Mouse (Mus musculus) layer of hippocampus, adult 2 months (tissue): ENCODE results near the gene Olfr53. TPM values are rescaled to one million over a fixed set of nuclear protein-coding genes. Genes with fewer than 3 reads are reported as not detected.
A peak's percentile ranks its signal among the peaks of the same experiment; 100 is the strongest.
"Not testable (repeated sequence)": the region's sequence is repeated elsewhere in the genome, so short reads cannot be mapped to it uniquely, and the experiment has no call there.

Source experiments
- DNase-seq, 2 experiments: peaks; one replicate each; pipeline ENCODE4 v3.0.0; 2022; ENCODE audit warnings: low spot score in 2 of 2
- H3K27ac ChIP-seq: fragments of 200-600 bp; 2 replicates; pipeline ENCODE4 v1.8.1; 2022
- H3K4me3 ChIP-seq: fragments of 200-600 bp; 2 replicates; pipeline ENCODE4 v1.8.1; 2022; ENCODE audit warnings: mild to moderate bottlenecking
- CTCF ChIP-seq: fragments of 200-600 bp; conservative IDR thresholded peaks from 2 replicates; pipeline ENCODE4 v1.8.1; 2022; ENCODE audit warnings: antibody characterized with exemption, mild to moderate bottlenecking, moderate library complexity
- long read RNA-seq, 2 experiments: library from polyadenylated mRNA; stranded (forward); transcript quantifications; one replicate each; pipeline ENCODE4 v2.0.0; 2021; ENCODE audit warnings: borderline mapping rate in 2 of 2
- total RNA-seq, 2 experiments: library from RNA; stranded (reverse); gene quantifications; 2 replicates each; pipeline ENCODE4 v1.2.3; 2021

Olfr53 gene
- total RNA-seq = under 1 TPM in 1 of 2 experiments, not detected in 1; 0.34 TPM
- long read RNA-seq, experiment 1 = 0 reads
- long read RNA-seq, experiment 2 = 0 reads

DNA sequence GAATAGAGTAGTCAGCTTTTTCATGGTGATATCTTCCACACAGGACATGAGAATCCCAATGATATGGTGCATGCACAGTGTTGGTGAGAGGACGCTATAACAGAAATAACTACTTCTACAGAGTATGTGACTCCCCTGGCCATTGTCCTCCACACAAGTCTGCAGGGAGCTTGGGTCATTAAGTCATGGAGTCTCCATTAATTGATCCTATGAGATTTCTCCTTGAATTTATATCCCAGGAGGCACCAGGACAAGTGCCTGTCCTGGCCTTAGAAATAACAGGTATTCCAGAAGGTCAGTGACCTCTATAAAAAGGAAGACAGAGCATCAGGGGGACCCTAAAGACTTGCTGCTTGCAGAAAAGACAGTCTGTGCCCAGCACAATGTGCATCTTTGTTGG is at the start of gene Olfr53:
Olfr53 (plus strand) TSS at position 301 of the 400 bp plus-strand sequence.
- Histone ChIP-seq H3K27ac (no peak within 1 kb of the TSS), H3K4me3 (no peak within 1 kb of the TSS)
- no peak for DNase-seq
- no peak for TF ChIP-seq CTCF

DNA sequence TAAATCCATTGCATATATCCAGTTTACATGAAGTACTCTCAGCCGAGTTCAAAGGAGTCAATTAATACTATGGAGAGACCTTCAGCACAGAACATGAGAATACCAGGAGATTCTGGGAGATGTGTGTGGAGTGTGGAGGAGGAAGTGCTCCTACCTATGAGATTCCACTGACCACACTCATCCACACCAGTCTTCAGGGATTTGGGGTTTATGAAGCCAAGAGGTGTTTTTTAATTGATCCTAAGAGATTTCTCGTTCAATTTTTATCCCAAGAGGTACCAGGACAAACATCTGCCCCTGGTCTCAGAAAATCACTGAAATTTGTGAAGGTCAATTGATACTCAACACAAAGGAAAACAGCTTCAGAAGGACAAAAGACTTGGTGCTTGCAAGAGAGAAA is 45.3 kb upstream of the Olfr53 start, which contains the start of gene Olfr46:
Olfr46 (plus strand) TSS at position 301 of the 400 bp plus-strand sequence.
- not testable (repeated sequence) for H3K4me3 ChIP-seq, DNase-seq, H3K27ac ChIP-seq

DNA sequence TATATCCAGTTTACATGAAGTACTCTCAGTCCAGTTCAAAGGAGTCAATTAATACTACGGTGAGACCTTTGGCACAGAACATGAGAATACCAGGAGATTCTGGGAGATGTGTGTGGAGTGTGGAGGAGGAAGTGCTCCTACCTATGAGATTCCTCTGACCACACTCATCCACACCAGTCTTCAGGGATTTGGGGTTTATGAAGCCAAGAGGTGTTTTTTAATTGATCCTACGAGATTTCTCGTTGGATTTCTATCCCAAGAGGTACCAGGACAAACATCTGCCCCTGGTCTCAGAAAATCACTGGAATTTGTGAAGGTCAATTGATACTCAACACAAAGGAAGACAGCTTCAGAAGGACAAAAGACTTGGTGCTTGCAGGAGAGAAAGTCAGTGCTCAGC is 17.6 kb upstream of the Olfr53 start, which contains the start of gene Olfr61:
Olfr61 (plus strand) TSS at position 301 of the 400 bp plus-strand sequence.
- H3K4me3 ChIP-seq, DNase-seq, H3K27ac ChIP-seq: not testable (repeated sequence)

DNA sequence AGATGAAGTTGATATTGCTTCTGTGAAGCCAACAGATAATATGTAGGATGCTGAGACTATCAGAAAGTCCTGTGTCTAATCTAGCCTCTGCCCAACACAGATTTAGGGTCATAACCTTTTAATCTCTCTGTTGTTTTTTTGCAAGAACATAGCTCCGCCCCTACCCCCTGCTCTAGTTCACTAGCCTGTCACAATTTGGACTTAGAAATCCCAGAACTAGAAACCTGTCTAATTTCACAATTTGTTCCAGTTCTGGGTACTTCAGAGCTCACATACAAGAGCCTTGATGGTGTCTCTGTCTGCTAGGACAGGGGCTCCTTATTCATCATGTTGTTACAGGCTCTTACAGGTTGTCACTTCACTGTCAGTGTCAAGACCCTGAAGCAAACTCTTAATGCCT is 15.7 kb upstream of the Olfr53 start:
- DNase-seq = no peak
- Histone ChIP-seq H3K27ac (no peak overlapping the region), H3K4me3 (no peak overlapping the region)
- no peak for TF ChIP-seq CTCF

DNA sequence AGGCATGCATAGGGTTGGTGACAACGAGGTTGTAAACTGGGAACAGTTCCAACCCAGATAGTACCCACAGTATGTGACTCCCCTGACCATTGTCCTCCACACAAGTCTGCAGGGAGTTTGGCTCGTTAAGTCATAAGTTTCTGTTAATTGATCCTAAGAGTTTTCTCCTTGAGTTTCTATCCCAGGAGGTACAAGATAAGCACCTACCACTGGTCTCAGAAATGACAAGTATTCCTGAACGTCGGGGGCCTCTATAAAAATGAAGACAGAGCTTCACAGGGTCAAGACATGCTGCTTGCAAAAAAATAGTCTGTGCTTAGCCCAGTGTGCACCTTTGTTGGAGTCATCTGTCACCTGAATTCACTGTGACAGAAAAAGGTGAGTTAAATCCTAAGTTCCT is 13.4 kb downstream of the Olfr53 start, which contains the start of gene Olfr539:
Olfr539 (plus strand) TSS at position 301 of the 400 bp plus-strand sequence.
- no peak for DNase-seq
- Histone ChIP-seq H3K4me3 (no peak within 1 kb of the TSS), H3K27ac (no peak within 1 kb of the TSS)
- no peak for TF ChIP-seq CTCF

DNA sequence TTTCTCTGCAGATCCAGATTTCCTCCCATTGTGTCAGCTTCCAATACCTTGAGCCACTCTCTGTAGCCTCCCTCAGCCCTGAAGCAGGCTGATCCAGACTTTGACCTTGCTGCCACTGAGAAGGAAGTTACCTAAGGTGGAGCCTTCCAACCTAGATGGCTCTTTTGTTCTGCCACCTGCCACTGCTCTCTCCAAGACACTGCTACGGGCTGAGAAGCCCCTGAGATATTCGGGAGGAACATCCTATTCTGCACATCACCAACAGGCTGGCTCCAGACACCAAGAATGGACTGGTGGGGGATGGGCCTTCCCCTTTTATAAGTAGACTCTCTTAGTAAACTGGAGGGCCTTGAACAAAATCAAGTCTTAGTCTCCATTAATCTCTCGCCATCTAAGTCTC is 24.4 kb downstream of the Olfr53 start:
- H3K27ac ChIP-seq, DNase-seq, H3K4me3 ChIP-seq: not testable (repeated sequence)

DNA sequence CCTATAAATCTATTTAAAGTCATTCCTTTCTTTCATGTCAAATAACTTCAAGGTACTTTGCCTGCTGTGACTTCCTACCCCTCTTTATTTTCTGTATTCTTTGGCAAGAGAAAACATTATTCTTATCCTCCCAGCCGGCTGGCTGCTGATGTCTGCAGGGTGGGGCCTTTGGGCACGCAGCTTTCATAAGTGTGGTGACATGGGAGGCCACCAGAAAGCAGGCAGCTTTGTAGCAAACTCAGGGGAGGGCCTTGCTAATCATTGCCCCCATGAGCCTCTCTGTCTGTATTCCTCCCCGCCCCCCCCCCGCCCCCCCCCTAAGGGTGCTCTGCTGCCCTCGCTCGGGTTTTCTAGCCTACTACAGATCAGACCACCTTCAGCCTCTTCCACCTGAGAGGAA is 29.6 kb downstream of the Olfr53 start:
- H3K27ac ChIP-seq = peak overlapping the region; percentile 81
- DNase-seq = no peak
- TF ChIP-seq CTCF = peak; percentile 20; the same call in 1 of the 2 replicates
- peak overlapping the region; percentile 33; the same call in 1 of the 2 replicates for H3K4me3 ChIP-seq

DNA sequence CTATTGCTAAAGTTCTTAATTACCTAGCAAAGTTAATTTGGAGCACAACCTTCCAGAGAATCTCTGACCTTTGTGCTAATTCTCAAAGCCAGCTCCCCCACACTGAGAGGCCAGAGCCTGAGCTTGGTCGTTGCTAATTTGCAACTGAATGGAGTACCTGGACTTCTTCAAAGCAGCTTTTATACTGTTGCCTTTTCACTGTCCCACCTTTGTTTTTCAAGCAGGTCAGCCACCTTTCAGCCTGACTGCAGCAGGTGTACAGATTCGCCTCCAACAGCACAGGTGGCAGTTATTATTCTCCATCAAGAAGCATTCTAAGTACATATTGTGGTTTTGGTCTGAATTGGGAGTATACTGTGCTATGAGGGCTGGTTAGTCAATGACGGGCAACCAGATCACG is 33.3 kb downstream of the Olfr53 start:
- H3K27ac ChIP-seq, DNase-seq, H3K4me3 ChIP-seq: not testable (repeated sequence)

DNA sequence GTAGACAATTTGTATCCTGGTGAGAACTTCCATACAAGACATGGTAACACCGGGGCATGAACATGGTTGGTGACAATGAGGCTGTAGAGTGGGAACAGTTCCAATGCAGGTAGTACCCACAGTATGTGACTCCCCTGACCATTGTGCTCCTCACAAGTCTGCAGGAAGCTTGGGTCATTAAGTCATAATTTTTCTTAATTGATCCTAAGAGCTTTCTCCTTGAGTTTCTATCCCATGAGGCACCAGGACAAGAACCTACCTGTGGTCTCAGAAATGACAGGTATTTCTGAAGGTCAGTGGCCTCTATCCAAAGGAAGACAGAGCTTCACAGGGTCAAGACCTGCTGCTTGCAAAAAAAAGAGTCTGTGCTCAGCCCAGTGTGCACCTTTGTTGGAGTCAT is 35.4 kb downstream of the Olfr53 start, which contains the start of gene Olfr45:
Olfr45 (plus strand) TSS at position 301 of the 400 bp plus-strand sequence.
- no peak within 1 kb of the TSS for H3K4me3 ChIP-seq
- TF ChIP-seq CTCF = no peak
- DNase-seq = no peak
- no peak within 1 kb of the TSS for H3K27ac ChIP-seq

DNA sequence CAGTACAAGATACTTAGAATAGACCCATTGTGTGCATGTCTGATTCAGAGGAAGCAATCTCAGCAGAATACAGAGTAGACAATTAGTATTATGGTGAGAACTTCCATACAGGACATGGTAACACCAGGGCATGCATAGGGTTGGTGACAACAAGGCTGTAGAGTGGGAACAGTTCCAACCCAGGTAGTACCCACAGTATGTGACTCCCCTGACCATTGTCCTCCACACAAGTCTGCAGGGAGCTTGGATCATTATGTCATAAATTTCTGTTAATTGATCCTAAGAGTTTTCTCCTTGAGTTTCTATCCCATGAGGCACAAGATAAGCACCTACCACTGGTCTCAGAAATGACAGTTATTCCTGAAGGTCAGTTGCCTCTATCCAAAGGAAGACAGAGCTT is 50.7 kb downstream of the Olfr53 start, which contains the start of gene Olfr541:
Olfr541 (plus strand) TSS at position 301 of the 400 bp plus-strand sequence.
- TF ChIP-seq CTCF = no peak
- DNase-seq = no peak

More for the DNA sequence above, 50.7 kb downstream of the Olfr53 start, which contains the start of gene Olfr541:
- Histone ChIP-seq H3K27ac (peak within 1 kb of the TSS; percentile 63; the same call in 1 of the 2 replicates), H3K4me3 (no peak within 1 kb of the TSS)

Other genes starting within 250 kb of the Olfr53 start
- gene Olfr531, start 243.5 kb upstream of the Olfr53 start, total RNA-seq = not detected
- not detected for gene Olfr532, start 224.8 kb upstream of the Olfr53 start, total RNA-seq
- not detected for gene Olfr533, start 183.1 kb upstream of the Olfr53 start, total RNA-seq
- under 1 TPM; 0.20 to 0.25 TPM for gene Olfr535, start 162.2 kb upstream of the Olfr53 start, total RNA-seq
- gene Olfr536, start 139.1 kb upstream of the Olfr53 start, total RNA-seq = not detected
- gene Olfr538, start 78.6 kb upstream of the Olfr53 start, total RNA-seq = under 1 TPM in 1 of 2 experiments, not detected in 1; 0.25 TPM
- gene Olfr46, start 45.2 kb upstream of the Olfr53 start, total RNA-seq = under 1 TPM; 0.31 to 0.37 TPM
- gene Olfr61, start 17.5 kb upstream of the Olfr53 start, total RNA-seq = under 1 TPM in 1 of 2 experiments, not detected in 1; 0.29 TPM
- gene Olfr539, start 13.5 kb downstream of the Olfr53 start, total RNA-seq = under 1 TPM; 0.20 to 0.23 TPM
- under 1 TPM; 0.12 to 0.13 TPM for gene Olfr45, start 35.5 kb downstream of the Olfr53 start, total RNA-seq
- gene Olfr541, start 50.8 kb downstream of the Olfr53 start, total RNA-seq = not detected
- not detected for gene Cyp2e1, start 117.3 kb downstream of the Olfr53 start, total RNA-seq
- not detected for gene Syce1, start 141.4 kb downstream of the Olfr53 start, total RNA-seq
- 10 to 100 TPM; 10.7 to 18.0 TPM for gene Zfp941, start 175.7 kb downstream of the Olfr53 start, total RNA-seq
- gene Urah, start 188.6 kb downstream of the Olfr53 start, total RNA-seq = 1 to 10 TPM; 1.1 to 1.4 TPM
- gene Scgb1c1, start 199.1 kb downstream of the Olfr53 start, total RNA-seq = not detected
- gene Odf3, start 201.4 kb downstream of the Olfr53 start, total RNA-seq = not detected
- gene Gm45785, start 209.9 kb downstream of the Olfr53 start, total RNA-seq = 1 to 10 TPM in 1 of 2 experiments, not detected in 1; 1.8 TPM
- gene Ric8a, start 210.5 kb downstream of the Olfr53 start, total RNA-seq = 10 to 100 TPM; 78.2 to 82.8 TPM
- 10 to 100 TPM; 25.1 to 28.3 TPM for gene Bet1l, start 211.1 kb downstream of the Olfr53 start, total RNA-seq
- 100 to 1,000 TPM; 111 to 113 TPM for gene Psmd13, start 235.5 kb downstream of the Olfr53 start, total RNA-seq
- gene Sirt3, start 235.9 kb downstream of the Olfr53 start, total RNA-seq = 10 to 100 TPM; 69.2 to 73.2 TPM